Mouse (Mus musculus): ENCODE measurements around the gene Cdkn1c.
A peak's percentile ranks its signal among the peaks of the same experiment; 100 is the strongest.

Cdkn1c gene

GRCm38 (mm10) chr7:143473347-143474101, 12.7 kb upstream of the Cdkn1c start, which contains the start of gene Slc22a18:
Gene Slc22a18 (plus strand): TSS chr7:143473736.
- DNase-seq (ENCODE audit: low read depth): peak; percentile 64

GRCm38 (mm10) chr7:143469946-143470345, 9.1 kb upstream of the Cdkn1c start:
- DNase-seq (ENCODE audit: low read depth): peak; percentile 57

- no peak for DNase-seq (ENCODE audit: low read depth)
Observed at GRCm38 (mm10) chr7:143467714-143468113, 6.9 kb upstream of the Cdkn1c start.

GRCm38 (mm10) chr7:143466099-143466677, 5.3 kb upstream of the Cdkn1c start:
- DNase-seq (ENCODE audit: low read depth): peak; percentile 59

- DNase-seq (ENCODE audit: low read depth): no peak
Observed at GRCm38 (mm10) chr7:143464811-143465560, 4.1 kb upstream of the Cdkn1c start.

GRCm38 (mm10) chr7:143463865-143464415, 3.1 kb upstream of the Cdkn1c start:
- DNase-seq (ENCODE audit: low read depth): peak; percentile 58

- DNase-seq (ENCODE audit: low read depth): no peak
Observed at GRCm38 (mm10) chr7:143462516-143462915, 1.7 kb upstream of the Cdkn1c start.

- no peak for DNase-seq (ENCODE audit: low read depth)
Observed at GRCm38 (mm10) chr7:143461920-143462319, 1.1 kb upstream of the Cdkn1c start.

GRCm38 (mm10) chr7:143461294-143461870, 532 bp upstream of the Cdkn1c start:
- no peak for DNase-seq (ENCODE audit: low read depth)

- DNase-seq (ENCODE audit: low read depth): no peak
Observed at GRCm38 (mm10) chr7:143460217-143460834, 524 bp downstream of the Cdkn1c start.

GRCm38 (mm10) chr7:143459332-143460211, 1.3 kb downstream of the Cdkn1c start:
- no peak for DNase-seq (ENCODE audit: low read depth)

GRCm38 (mm10) chr7:143458963-143459331, 1.9 kb downstream of the Cdkn1c start:
- DNase-seq (ENCODE audit: low read depth): no peak

GRCm38 (mm10) chr7:143447130-143447529, 13.7 kb downstream of the Cdkn1c start:
- DNase-seq (ENCODE audit: low read depth): no peak

GRCm38 (mm10) chr7:143445651-143446460, 15.0 kb downstream of the Cdkn1c start:
- DNase-seq (ENCODE audit: low read depth): no peak

GRCm38 (mm10) chr7:143444955-143445648, 15.7 kb downstream of the Cdkn1c start:
- no peak for DNase-seq (ENCODE audit: low read depth)

- DNase-seq (ENCODE audit: low read depth): no peak
Observed at GRCm38 (mm10) chr7:143444580-143444954, 16.3 kb downstream of the Cdkn1c start.

- no peak for DNase-seq (ENCODE audit: low read depth)
Observed at GRCm38 (mm10) chr7:143438965-143439364, 21.9 kb downstream of the Cdkn1c start.

GRCm38 (mm10) chr7:143437894-143438581, 22.8 kb downstream of the Cdkn1c start:
- no peak for DNase-seq (ENCODE audit: low read depth)
